Mouse (Mus musculus): Measurements from ENCODE around the gene Smyd1. TPM values are rescaled to one million over a fixed set of nuclear protein-coding genes. Genes with fewer than 3 reads are reported as not detected.

Gene Smyd1
- polyA plus RNA-seq, 1 experiment from 2014 or later: 1.6 TPM

DNA sequence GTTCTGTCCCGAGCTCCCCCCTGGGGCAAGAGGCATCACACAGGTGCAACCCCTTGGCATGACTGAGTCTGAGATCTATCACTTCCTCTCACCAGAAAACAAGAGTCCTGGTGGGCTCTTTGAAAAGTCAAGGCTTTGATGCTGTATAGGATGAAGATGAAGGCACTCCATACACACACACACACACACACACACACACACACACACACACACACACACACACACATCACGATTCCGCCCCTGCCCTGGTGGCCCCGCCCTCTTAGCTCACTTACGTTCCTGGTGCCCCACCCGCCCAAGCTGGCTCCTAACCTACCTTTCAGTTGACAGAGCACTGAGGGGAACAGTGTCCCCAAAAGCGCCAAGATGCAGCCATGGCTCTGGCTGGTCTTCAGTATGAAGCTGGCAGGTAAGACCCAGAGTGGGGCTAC, 473 bp upstream of the Smyd1 start, which contains the start of gene Cd8b1:
Gene Cd8b1, plus strand, starts transcription at position 298 of the 431 bp plus-strand sequence.
- H3K27ac ChIP-seq (replicated peaks; ENCODE audit: low read depth, low read length): no peak within 1 kb of the TSS
- H3K27me3 ChIP-seq (ENCODE audit: control insufficient read depth, insufficient read depth, low read length): no peaks in the 10 kb centered on the region
- H3K4me2 ChIP-seq (ENCODE audit: low read depth, low read length): no peak within 1 kb of the TSS
- no peak for DNase-seq (ENCODE audit: low spot score)
- ATAC-seq (replicated peaks; ENCODE audit: insufficient number of reproducible peaks, low FRiP score, low TSS enrichment, low read depth): no peak
- no peaks in the 10 kb centered on the region for H3K36me3 ChIP-seq (replicated peaks; ENCODE audit: control insufficient read depth, insufficient read depth, low read depth, low read length)
- H3K4me1 ChIP-seq (ENCODE audit: control insufficient read depth, insufficient read depth, low read length): no peaks in the 10 kb centered on the region
- no peak within 1 kb of the TSS for H3K4me3 ChIP-seq (ENCODE audit: low read depth, low read length)
- WGBS: 81% methylated on average over 7 of the region's 7 CpGs
- no peaks in the 10 kb centered on the region for H3K9me3 ChIP-seq (replicated peaks; ENCODE audit: control insufficient read depth, low read length)
- no peak within 1 kb of the TSS for H3K9ac ChIP-seq (replicated peaks; ENCODE audit: low read length)

DNA sequence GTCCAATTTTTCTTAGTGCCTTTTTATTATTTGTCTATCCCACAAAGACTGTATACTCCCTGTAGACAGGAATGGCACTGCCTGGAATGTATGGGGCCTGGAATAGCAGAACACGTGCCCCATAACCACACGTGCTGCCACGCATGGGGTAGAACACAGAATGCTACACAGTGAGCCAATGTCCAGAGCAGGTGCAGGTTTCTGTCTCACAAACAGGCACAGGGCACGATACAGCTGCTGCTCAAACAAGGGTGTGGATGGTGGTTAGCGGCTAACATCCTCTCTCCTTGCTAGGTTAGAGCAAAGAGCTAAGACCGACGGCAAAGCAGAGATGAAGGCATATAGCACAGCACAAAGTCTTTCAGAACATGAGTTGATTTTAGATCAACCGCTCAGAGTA, 14.5 kb downstream of the Smyd1 start:
- Histone ChIP-seq H3K9ac (replicated peaks; ENCODE audit: low read length) (no peak overlapping the region), H3K27me3 (ENCODE audit: control insufficient read depth, insufficient read depth, low read length) (no peaks in the 10 kb centered on the region), H3K4me1 (ENCODE audit: control insufficient read depth, insufficient read depth, low read length) (no peaks in the 10 kb centered on the region), H3K4me2 (ENCODE audit: low read depth, low read length) (no peak overlapping the region), H3K36me3 (replicated peaks; ENCODE audit: control insufficient read depth, insufficient read depth, low read depth, low read length) (no peaks in the 10 kb centered on the region), H3K9me3 (replicated peaks; ENCODE audit: control insufficient read depth, low read length) (no peaks in the 10 kb centered on the region), H3K4me3 (ENCODE audit: low read depth, low read length) (no peak overlapping the region), H3K27ac (replicated peaks; ENCODE audit: low read depth, low read length) (no peak overlapping the region)
- WGBS: 86% methylated on average over 8 of the region's 8 CpGs
- no peak for DNase-seq (ENCODE audit: low spot score)
- ATAC-seq (replicated peaks; ENCODE audit: insufficient number of reproducible peaks, low FRiP score, low TSS enrichment, low read depth): no peak

DNA sequence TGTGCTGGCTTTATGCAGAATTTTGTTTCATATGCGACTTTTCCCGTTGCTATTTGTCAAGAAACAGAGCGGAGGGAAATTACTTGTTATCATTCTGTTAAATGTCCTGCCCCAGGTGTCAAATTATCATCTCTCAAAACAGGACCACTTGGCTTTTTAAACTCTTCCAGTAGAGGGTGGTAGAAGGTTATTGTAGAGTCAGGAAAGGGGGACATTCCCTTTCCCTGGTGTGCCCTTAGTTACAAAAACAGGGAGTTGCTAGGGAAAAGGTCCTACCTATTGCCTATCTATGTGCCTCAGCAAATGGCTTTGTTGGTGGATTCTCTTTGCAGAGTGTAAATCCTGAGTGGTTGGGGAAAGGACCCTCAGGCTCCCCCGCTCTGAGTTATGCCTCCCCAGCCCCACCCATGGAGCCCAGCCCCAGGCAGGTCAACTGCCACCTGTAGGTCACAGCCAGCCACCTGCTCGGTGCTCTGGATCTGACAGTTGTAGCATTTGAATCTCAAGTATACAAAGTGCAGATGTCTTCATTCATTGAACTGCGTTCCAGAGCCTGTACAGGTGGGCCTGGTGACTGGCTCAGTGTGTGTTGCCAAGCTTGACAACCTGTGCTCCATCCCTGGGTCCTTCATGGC, 19.8 kb downstream of the Smyd1 start:
- Histone ChIP-seq H3K4me3 (ENCODE audit: low read depth, low read length) (no peak overlapping the region), H3K9me3 (replicated peaks; ENCODE audit: control insufficient read depth, low read length) (no peaks in the 10 kb centered on the region), H3K9ac (replicated peaks; ENCODE audit: low read length) (no peak overlapping the region), H3K4me2 (ENCODE audit: low read depth, low read length) (no peak overlapping the region), H3K27ac (replicated peaks; ENCODE audit: low read depth, low read length) (no peak overlapping the region), H3K36me3 (replicated peaks; ENCODE audit: control insufficient read depth, insufficient read depth, low read depth, low read length) (no peaks in the 10 kb centered on the region), H3K4me1 (ENCODE audit: control insufficient read depth, insufficient read depth, low read length) (no peaks in the 10 kb centered on the region), H3K27me3 (ENCODE audit: control insufficient read depth, insufficient read depth, low read length) (no peaks in the 10 kb centered on the region)
- ATAC-seq (replicated peaks; ENCODE audit: insufficient number of reproducible peaks, low FRiP score, low TSS enrichment, low read depth): no peak
- DNase-seq (ENCODE audit: low spot score): no peak
- WGBS: 71% methylated on average over 6 of the region's 6 CpGs

DNA sequence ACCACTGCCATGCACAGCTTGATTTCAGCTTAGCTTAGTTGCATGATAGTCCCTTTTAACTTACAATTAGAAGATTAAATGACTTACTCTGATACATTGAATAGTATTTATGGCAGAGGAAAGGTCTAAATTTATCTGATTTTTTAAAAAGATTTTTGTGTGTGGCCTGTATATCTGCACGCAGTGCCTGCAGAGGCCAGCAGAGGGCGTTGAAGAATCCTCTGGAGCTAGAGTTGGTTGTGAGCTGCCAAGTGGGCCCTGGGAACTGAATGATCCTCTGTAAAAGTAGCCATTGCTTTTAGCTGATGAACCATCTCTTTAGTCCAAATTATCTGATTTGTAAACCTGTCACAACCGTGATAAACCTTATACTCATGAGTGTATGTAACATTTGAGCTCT, 23.3 kb downstream of the Smyd1 start:
- Histone ChIP-seq H3K9ac (replicated peaks; ENCODE audit: low read length) (no peak overlapping the region), H3K4me3 (ENCODE audit: low read depth, low read length) (no peak overlapping the region), H3K4me2 (ENCODE audit: low read depth, low read length) (no peak overlapping the region), H3K27ac (replicated peaks; ENCODE audit: low read depth, low read length) (no peak overlapping the region), H3K4me1 (ENCODE audit: control insufficient read depth, insufficient read depth, low read length) (no peaks in the 10 kb centered on the region), H3K36me3 (replicated peaks; ENCODE audit: control insufficient read depth, insufficient read depth, low read depth, low read length) (no peaks in the 10 kb centered on the region), H3K9me3 (replicated peaks; ENCODE audit: control insufficient read depth, low read length) (no peaks in the 10 kb centered on the region), H3K27me3 (ENCODE audit: control insufficient read depth, insufficient read depth, low read length) (no peaks in the 10 kb centered on the region)
- DNase-seq (ENCODE audit: low spot score) (peak; percentile 61), ATAC-seq (replicated peaks; ENCODE audit: insufficient number of reproducible peaks, low FRiP score, low TSS enrichment, low read depth) (no peak)
- WGBS: 32% methylated on average over 3 of the region's 3 CpGs

DNA sequence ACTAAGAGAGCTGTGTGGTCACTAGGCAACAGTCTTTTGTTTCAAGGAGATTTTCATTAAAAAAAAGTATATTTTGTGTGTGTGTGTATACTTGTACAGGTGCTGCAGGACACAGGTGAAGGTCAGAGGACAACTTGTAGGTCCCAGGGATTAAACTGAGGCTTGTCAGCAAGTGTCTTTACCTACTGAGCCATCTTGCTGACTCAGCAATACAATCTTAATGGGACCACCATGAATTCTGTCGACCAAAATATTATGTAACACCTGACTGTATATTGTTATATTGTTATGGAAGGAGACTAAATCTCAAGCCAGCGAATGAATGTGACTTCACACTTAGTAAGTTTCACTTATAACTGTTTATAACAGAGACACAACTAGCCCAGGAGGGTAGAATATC, 24.0 kb downstream of the Smyd1 start:
- Histone ChIP-seq H3K4me2 (ENCODE audit: low read depth, low read length) (no peak overlapping the region), H3K27ac (replicated peaks; ENCODE audit: low read depth, low read length) (no peak overlapping the region), H3K9ac (replicated peaks; ENCODE audit: low read length) (no peak overlapping the region), H3K4me3 (ENCODE audit: low read depth, low read length) (no peak overlapping the region), H3K4me1 (ENCODE audit: control insufficient read depth, insufficient read depth, low read length) (no peaks in the 10 kb centered on the region), H3K36me3 (replicated peaks; ENCODE audit: control insufficient read depth, insufficient read depth, low read depth, low read length) (no peaks in the 10 kb centered on the region), H3K27me3 (ENCODE audit: control insufficient read depth, insufficient read depth, low read length) (no peaks in the 10 kb centered on the region), H3K9me3 (replicated peaks; ENCODE audit: control insufficient read depth, low read length) (no peaks in the 10 kb centered on the region)
- DNase-seq (ENCODE audit: low spot score) (no peak), ATAC-seq (replicated peaks; ENCODE audit: insufficient number of reproducible peaks, low FRiP score, low TSS enrichment, low read depth) (no peak)
- WGBS: 65% methylated on average over 2 of the region's 2 CpGs

DNA sequence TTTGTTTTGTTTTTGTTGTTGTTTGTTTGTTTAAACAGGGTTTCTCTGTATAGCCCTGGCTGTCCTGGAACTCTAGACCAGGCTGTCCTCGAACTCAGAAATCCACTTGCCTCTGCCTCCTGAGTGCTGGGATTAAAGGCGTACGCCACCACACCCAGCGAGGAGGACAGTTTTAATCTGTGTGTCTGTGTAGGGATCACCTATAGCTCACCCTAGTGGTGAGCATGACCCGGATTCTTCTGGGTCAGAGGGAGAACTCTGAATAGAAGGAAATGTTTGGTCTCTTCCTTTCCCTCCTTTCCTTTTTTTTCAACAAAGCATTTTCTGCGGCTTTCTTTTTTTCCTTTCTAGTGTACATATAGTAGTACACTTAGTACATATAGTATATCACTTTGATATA, 26.7 kb downstream of the Smyd1 start:
- no peaks in the 10 kb centered on the region for H3K36me3 ChIP-seq (replicated peaks; ENCODE audit: control insufficient read depth, insufficient read depth, low read depth, low read length)
- ATAC-seq (replicated peaks; ENCODE audit: insufficient number of reproducible peaks, low FRiP score, low TSS enrichment, low read depth): no peak
- no peak for DNase-seq (ENCODE audit: low spot score)
- H3K4me1 ChIP-seq (ENCODE audit: control insufficient read depth, insufficient read depth, low read length): no peaks in the 10 kb centered on the region
- no peak overlapping the region for H3K27ac ChIP-seq (replicated peaks; ENCODE audit: low read depth, low read length)
- no peak overlapping the region for H3K4me2 ChIP-seq (ENCODE audit: low read depth, low read length)
- no peaks in the 10 kb centered on the region for H3K27me3 ChIP-seq (ENCODE audit: control insufficient read depth, insufficient read depth, low read length)
- H3K9me3 ChIP-seq (replicated peaks; ENCODE audit: control insufficient read depth, low read length): no peaks in the 10 kb centered on the region
- no peak overlapping the region for H3K4me3 ChIP-seq (ENCODE audit: low read depth, low read length)
- no peak overlapping the region for H3K9ac ChIP-seq (replicated peaks; ENCODE audit: low read length)
- 73% methylated on average over 6 of the region's 6 CpGs for WGBS

DNA sequence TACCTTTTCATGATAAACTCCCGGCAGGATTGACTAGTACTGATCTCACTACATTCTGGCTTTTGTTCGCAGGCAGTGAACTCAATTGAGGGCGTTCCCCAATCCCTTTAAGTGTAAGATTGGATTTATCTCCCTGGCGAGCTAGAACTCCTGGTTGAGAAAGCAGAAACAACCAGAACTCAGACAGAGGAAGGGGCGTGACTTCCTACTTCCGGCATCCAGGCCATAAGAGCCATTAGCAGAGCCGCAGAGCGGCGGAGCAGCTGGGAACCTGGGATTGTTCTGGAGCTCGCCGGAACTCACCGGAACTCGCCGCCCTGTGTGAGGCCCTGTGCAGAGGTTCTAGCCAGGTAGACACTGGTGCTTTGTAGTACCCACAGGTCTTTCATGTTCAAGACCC, 28.5 kb downstream of the Smyd1 start:
- no peaks in the 10 kb centered on the region for H3K9me3 ChIP-seq (replicated peaks; ENCODE audit: control insufficient read depth, low read length)
- no peaks in the 10 kb centered on the region for H3K27me3 ChIP-seq (ENCODE audit: control insufficient read depth, insufficient read depth, low read length)
- H3K9ac ChIP-seq (replicated peaks; ENCODE audit: low read length): no peak overlapping the region
- no peak overlapping the region for H3K4me3 ChIP-seq (ENCODE audit: low read depth, low read length)
- no peaks in the 10 kb centered on the region for H3K4me1 ChIP-seq (ENCODE audit: control insufficient read depth, insufficient read depth, low read length)
- DNase-seq (ENCODE audit: low spot score) (no peak), ATAC-seq (replicated peaks; ENCODE audit: insufficient number of reproducible peaks, low FRiP score, low TSS enrichment, low read depth) (no peak)
- H3K4me2 ChIP-seq (ENCODE audit: low read depth, low read length): no peak overlapping the region
- WGBS: 91% methylated on average over 14 of the region's 14 CpGs
- no peak overlapping the region for H3K27ac ChIP-seq (replicated peaks; ENCODE audit: low read depth, low read length)
- H3K36me3 ChIP-seq (replicated peaks; ENCODE audit: control insufficient read depth, insufficient read depth, low read depth, low read length): no peaks in the 10 kb centered on the region

DNA sequence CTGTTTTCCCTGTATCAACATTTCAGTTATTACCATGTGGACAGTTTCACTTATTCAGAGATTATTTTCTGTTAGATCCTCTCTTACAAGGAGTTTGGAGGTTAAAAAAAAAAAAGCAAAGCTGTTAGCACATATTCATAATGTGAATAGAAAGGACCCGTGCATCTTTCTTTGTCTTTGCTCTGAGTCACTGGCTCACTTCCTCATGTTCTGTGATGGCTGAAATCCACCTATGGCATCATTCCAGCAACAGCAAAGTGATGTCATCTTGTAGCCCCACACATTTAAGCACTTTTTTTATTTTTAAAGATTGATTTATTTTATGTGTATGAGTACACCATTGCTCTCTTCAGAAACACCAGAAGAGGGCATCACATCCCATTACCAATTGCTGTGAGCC, 42.6 kb downstream of the Smyd1 start:
- Histone ChIP-seq H3K27me3 (ENCODE audit: control insufficient read depth, insufficient read depth, low read length) (no peaks in the 10 kb centered on the region), H3K9me3 (replicated peaks; ENCODE audit: control insufficient read depth, low read length) (no peaks in the 10 kb centered on the region), H3K4me3 (ENCODE audit: low read depth, low read length) (no peak overlapping the region), H3K27ac (replicated peaks; ENCODE audit: low read depth, low read length) (no peak overlapping the region), H3K4me1 (ENCODE audit: control insufficient read depth, insufficient read depth, low read length) (no peaks in the 10 kb centered on the region), H3K9ac (replicated peaks; ENCODE audit: low read length) (no peak overlapping the region), H3K36me3 (replicated peaks; ENCODE audit: control insufficient read depth, insufficient read depth, low read depth, low read length) (no peaks in the 10 kb centered on the region), H3K4me2 (ENCODE audit: low read depth, low read length) (no peak overlapping the region)
- DNase-seq (ENCODE audit: low spot score): no peak
- WGBS: 88% methylated on average over 1 of the region's 1 CpGs
- no peak for ATAC-seq (replicated peaks; ENCODE audit: insufficient number of reproducible peaks, low FRiP score, low TSS enrichment, low read depth)

Data from embryonic facial prominence, embryonic 11.5 days (tissue).